Mouse (Mus musculus) liver, embryonic 14.5 days (tissue): ENCODE results near the gene Fbxl16.

Source experiments
- CTCF ChIP-seq: IDR thresholded peaks from 2 replicates; pipeline ENCODE4 v1.5.1; 2016; ENCODE audit warnings: antibody characterized with exemption, low read depth, control low read depth
- EP300 ChIP-seq: IDR thresholded peaks from 2 replicates; pipeline ENCODE4 v1.6.1; 2016; ENCODE audit warnings: antibody characterized with exemption, low read depth

GRCm38 (mm10) chr17:25761561-25761970, 47.3 kb upstream of the Fbxl16 start:
- TF ChIP-seq CTCF (no peak), EP300 (no peak)
